Mouse (Mus musculus): Measurements from ENCODE around the gene Oxct2a. TPM values are rescaled to one million over a fixed set of nuclear protein-coding genes. Genes with fewer than 3 reads are reported as not detected.
"Not testable (repeated sequence)": the region's sequence is repeated elsewhere in the genome, so short reads cannot be mapped to it uniquely, and the experiment has no call there.

Gene Oxct2a
- polyA plus RNA-seq, 1 experiment from 2014 or later = not detected

GRCm38 (mm10) chr4:123293661-123294443 is 29.6 kb downstream of the Oxct2a start:
- no peaks in the 10 kb centered on the region for H3K9me3 ChIP-seq
- WGBS = 80% methylated on average over 7 of the region's 7 CpGs
- H3K27ac ChIP-seq = no peak overlapping the region
- H3K4me1 ChIP-seq (replicated peaks) = no peaks in the 10 kb centered on the region
- H3K27me3 ChIP-seq = no peaks in the 10 kb centered on the region
- no peak overlapping the region for H3K4me2 ChIP-seq
- no peak overlapping the region for H3K9ac ChIP-seq (replicated peaks)
- ATAC-seq (ENCODE audit: insufficient number of reproducible peaks, insufficient read depth, low FRiP score, low TSS enrichment, low read depth) = no peak
- no peak overlapping the region for H3K4me3 ChIP-seq (replicated peaks)
- peaks cover 97% of the 10 kb centered on the region for H3K36me3 ChIP-seq

DNA sequence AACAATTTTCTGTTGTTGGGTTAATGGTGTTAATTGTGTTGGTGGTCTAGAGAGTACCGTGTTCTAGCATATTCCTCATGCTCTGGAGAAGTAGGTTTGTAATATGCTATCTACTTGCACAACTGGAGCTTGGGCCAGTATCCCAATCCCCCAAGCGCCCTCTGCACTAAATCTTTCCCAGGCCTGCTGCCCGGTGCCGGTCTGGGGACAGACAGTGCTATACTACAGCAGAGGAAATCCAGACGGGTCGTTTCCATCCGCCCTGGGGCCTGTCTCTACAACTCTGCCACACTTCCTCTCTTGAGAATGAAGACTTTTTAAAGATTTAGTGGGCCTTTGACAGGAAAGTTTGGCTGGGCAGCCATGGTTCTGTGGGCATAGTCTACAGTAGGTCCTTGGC is 30.4 kb downstream of the Oxct2a start:
- Histone ChIP-seq H3K4me1 (replicated peaks) (no peaks in the 10 kb centered on the region), H3K9ac (replicated peaks) (no peak overlapping the region), H3K4me3 (replicated peaks) (no peak overlapping the region), H3K27ac (no peak overlapping the region), H3K36me3 (peaks cover 99% of the 10 kb centered on the region), H3K9me3 (no peaks in the 10 kb centered on the region), H3K4me2 (no peak overlapping the region), H3K27me3 (no peaks in the 10 kb centered on the region)
- ATAC-seq (ENCODE audit: insufficient number of reproducible peaks, insufficient read depth, low FRiP score, low TSS enrichment, low read depth) = no peak
- WGBS = 85% methylated on average over 7 of the region's 7 CpGs

- no peak for ATAC-seq (ENCODE audit: insufficient number of reproducible peaks, insufficient read depth, low FRiP score, low TSS enrichment, low read depth)
- WGBS = 82% methylated on average over 3 of the region's 3 CpGs
- no peak overlapping the region for H3K4me3 ChIP-seq (replicated peaks)
- H3K27ac ChIP-seq = no peak overlapping the region
- peaks cover 99% of the 10 kb centered on the region for H3K36me3 ChIP-seq
- H3K27me3 ChIP-seq = no peaks in the 10 kb centered on the region
- no peak overlapping the region for H3K4me2 ChIP-seq
- H3K9me3 ChIP-seq = no peaks in the 10 kb centered on the region
- H3K9ac ChIP-seq (replicated peaks) = no peak overlapping the region
- H3K4me1 ChIP-seq (replicated peaks) = no peaks in the 10 kb centered on the region
Observed at GRCm38 (mm10) chr4:123292390-123292789, 31.0 kb downstream of the Oxct2a start.

- 87% methylated on average over 12 of the region's 12 CpGs for WGBS
- no peak overlapping the region for H3K27ac ChIP-seq
Observed at GRCm38 (mm10) chr4:123289038-123289437, 34.4 kb downstream of the Oxct2a start.

DNA sequence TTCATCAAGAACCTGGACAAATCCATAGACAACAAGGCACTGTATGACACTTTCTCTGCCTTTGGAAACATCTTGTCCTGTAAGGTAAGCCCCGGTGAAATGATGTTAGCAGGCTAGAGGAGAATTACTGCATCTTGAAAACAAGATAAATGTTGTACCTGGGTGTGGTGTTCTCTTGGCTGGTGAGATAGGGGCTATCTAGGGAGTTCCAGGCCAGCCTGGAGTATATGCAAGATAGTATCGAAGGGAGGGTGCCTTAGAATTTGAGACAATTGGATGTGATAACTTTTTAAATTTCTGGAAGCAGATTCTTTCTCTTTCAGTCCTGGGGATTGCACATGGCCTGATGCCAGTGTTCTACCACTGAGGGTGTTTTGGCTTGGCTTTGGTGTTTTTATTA is 36.6 kb downstream of the Oxct2a start:
- Histone ChIP-seq H3K27ac (no peak overlapping the region), H3K4me3 (replicated peaks) (no peak overlapping the region), H3K4me1 (replicated peaks) (peaks cover 26% of the 10 kb centered on the region), H3K4me2 (no peak overlapping the region), H3K27me3 (no peaks in the 10 kb centered on the region), H3K9ac (replicated peaks) (no peak overlapping the region), H3K9me3 (no peaks in the 10 kb centered on the region), H3K36me3 (peaks cover 68% of the 10 kb centered on the region)
- WGBS = 88% methylated on average over 2 of the region's 2 CpGs
- no peak for ATAC-seq (ENCODE audit: insufficient number of reproducible peaks, insufficient read depth, low FRiP score, low TSS enrichment, low read depth)

More at GRCm38 (mm10) chr4:123289038-123289437, 34.4 kb downstream of the Oxct2a start:
- no peaks in the 10 kb centered on the region for H3K9me3 ChIP-seq
- no peak overlapping the region for H3K4me3 ChIP-seq (replicated peaks)
- no peak for ATAC-seq (ENCODE audit: insufficient number of reproducible peaks, insufficient read depth, low FRiP score, low TSS enrichment, low read depth)
- H3K4me2 ChIP-seq = no peak overlapping the region
- no peaks in the 10 kb centered on the region for H3K27me3 ChIP-seq
- H3K36me3 ChIP-seq = peaks cover 90% of the 10 kb centered on the region
- H3K9ac ChIP-seq (replicated peaks) = no peak overlapping the region
- H3K4me1 ChIP-seq (replicated peaks) = peaks cover 22% of the 10 kb centered on the region

- 0 out of 2 replicates have a peak overlapping the region, but pooled peaks have one; percentile 67 for H3K9ac ChIP-seq (replicated peaks)
- H3K4me1 ChIP-seq (replicated peaks) = peaks cover 26% of the 10 kb centered on the region
- peaks cover 51% of the 10 kb centered on the region for H3K36me3 ChIP-seq
- no peaks in the 10 kb centered on the region for H3K27me3 ChIP-seq
- H3K4me3 ChIP-seq (replicated peaks) = peak overlapping the region; percentile 54
- peak overlapping the region; percentile 89 for H3K4me2 ChIP-seq
- ATAC-seq (ENCODE audit: insufficient number of reproducible peaks, insufficient read depth, low FRiP score, low TSS enrichment, low read depth) = no peak
- 76% methylated on average over 6 of the region's 6 CpGs for WGBS
- H3K27ac ChIP-seq = no peak overlapping the region
- H3K9me3 ChIP-seq = no peaks in the 10 kb centered on the region
Observed at GRCm38 (mm10) chr4:123284731-123285624, 38.5 kb downstream of the Oxct2a start.

DNA sequence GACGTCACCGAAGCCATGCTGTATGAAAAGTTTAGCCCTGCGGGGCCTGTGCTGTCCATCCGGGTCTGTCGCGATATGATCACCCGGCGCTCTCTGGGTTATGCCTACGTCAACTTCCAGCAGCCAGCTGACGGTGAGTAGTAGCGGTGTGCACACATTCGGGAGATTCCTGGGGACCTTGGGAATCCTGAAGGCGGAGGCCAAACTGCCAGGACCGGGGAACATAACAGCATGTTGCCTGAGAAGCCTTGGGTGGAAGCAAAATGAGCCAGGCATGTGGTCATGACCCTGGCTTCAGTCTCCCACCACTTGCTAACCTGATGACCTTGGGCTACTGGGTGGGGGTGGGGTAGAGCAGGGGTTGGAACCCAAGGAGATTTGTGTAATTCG is 39.8 kb downstream of the Oxct2a start:
- not testable (repeated sequence) for H3K27me3 ChIP-seq; H3K9me3 ChIP-seq; ATAC-seq (ENCODE audit: insufficient number of reproducible peaks, insufficient read depth, low FRiP score, low TSS enrichment, low read depth)
- Histone ChIP-seq H3K36me3 (peaks cover 38% of the 10 kb centered on the region), H3K9ac (replicated peaks) (peak overlapping the region; percentile 67), H3K27ac (0 out of 2 replicates have a peak overlapping the region, but pooled peaks have one; percentile 19), H3K4me1 (replicated peaks) (peaks cover 26% of the 10 kb centered on the region), H3K4me3 (replicated peaks) (peak overlapping the region; percentile 54), H3K4me2 (peak overlapping the region; percentile 89)
- WGBS = 0% methylated on average over 13 of the region's 15 CpGs

GRCm38 (mm10) chr4:123282915-123283674 is 40.3 kb downstream of the Oxct2a start:
- under 1% methylated on average over 48 of the region's 55 CpGs for WGBS
- Histone ChIP-seq H3K4me2 (peak overlapping the region; percentile 89), H3K36me3 (peaks cover 32% of the 10 kb centered on the region), H3K9ac (replicated peaks) (peak overlapping the region; percentile 67), H3K4me3 (replicated peaks) (peak overlapping the region; percentile 54), H3K27ac (0 out of 2 replicates have a peak overlapping the region, but pooled peaks have one; percentile 53), H3K4me1 (replicated peaks) (peaks cover 26% of the 10 kb centered on the region)
- not testable (repeated sequence) for H3K27me3 ChIP-seq; H3K9me3 ChIP-seq; ATAC-seq (ENCODE audit: insufficient number of reproducible peaks, insufficient read depth, low FRiP score, low TSS enrichment, low read depth)

- no peaks in the 10 kb centered on the region for H3K9me3 ChIP-seq
- no peaks in the 10 kb centered on the region for H3K27me3 ChIP-seq
- peaks cover 26% of the 10 kb centered on the region for H3K36me3 ChIP-seq
- under 1% methylated on average over 25 of the region's 25 CpGs for WGBS
- H3K4me1 ChIP-seq (replicated peaks) = peaks cover 26% of the 10 kb centered on the region
- H3K4me3 ChIP-seq (replicated peaks) = peak overlapping the region; percentile 54
- peak; percentile 93 for ATAC-seq (ENCODE audit: insufficient number of reproducible peaks, insufficient read depth, low FRiP score, low TSS enrichment, low read depth)
- H3K27ac ChIP-seq = peak overlapping the region; percentile 56; the same call in 1 of the 2 replicates
- peak overlapping the region; percentile 89 for H3K4me2 ChIP-seq
- no peak overlapping the region; the same call in 1 of the 2 replicates for H3K9ac ChIP-seq (replicated peaks)
Observed at GRCm38 (mm10) chr4:123282500-123282899, 40.9 kb downstream of the Oxct2a start.

GRCm38 (mm10) chr4:123280117-123280516 is 43.3 kb downstream of the Oxct2a start:
- peaks cover 14% of the 10 kb centered on the region for H3K4me1 ChIP-seq (replicated peaks)
- no peak overlapping the region for H3K27ac ChIP-seq
- no peak overlapping the region for H3K9ac ChIP-seq (replicated peaks)
- no peaks in the 10 kb centered on the region for H3K9me3 ChIP-seq
- H3K27me3 ChIP-seq = no peaks in the 10 kb centered on the region
- no peak overlapping the region for H3K4me3 ChIP-seq (replicated peaks)
- H3K4me2 ChIP-seq = no peak overlapping the region
- ATAC-seq (ENCODE audit: insufficient number of reproducible peaks, insufficient read depth, low FRiP score, low TSS enrichment, low read depth) = no peak
- 66% methylated on average over 3 of the region's 3 CpGs for WGBS
- peaks cover 3% of the 10 kb centered on the region for H3K36me3 ChIP-seq

Data from limb, embryonic 12.5 days (tissue).